Mouse (Mus musculus) kidney, adult 2 months (tissue): ENCODE measurements around the gene Serpind1.

Experiments
- CTCF ChIP-seq: fragments of 200-500 bp; conservative IDR thresholded peaks from 2 replicates; pipeline ENCODE4 v1.5.1; 2011; ENCODE audit warnings: low read depth, mild to moderate bottlenecking, control low read depth, low read length, moderate library complexity, mixed read lengths; ENCODE audit not compliant: insufficient read depth, insufficient read length
- POLR2A ChIP-seq: fragments of 200-500 bp; IDR thresholded peaks from one replicate; pipeline ENCODE4 v1.6.1; 2011; ENCODE audit warnings: low read depth, low read length, control low read depth

GRCm38 (mm10) chr16:17336089-17336488 is 4.9 kb downstream of the Serpind1 start:
- TF ChIP-seq CTCF (no peak), POLR2A (no peak)
